Mouse (Mus musculus) kidney, embryonic 16.5 days (tissue): Measurements from ENCODE around the gene Cyp26a1. TPM values are rescaled to one million over a fixed set of nuclear protein-coding genes. Genes with fewer than 3 reads are reported as not detected.

Experiments
- ATAC-seq: fragments of 200-750 bp; cut with Nextera tagmentation; 2 replicates; pipeline ENCODE4 v1.8.0; 2017; ENCODE audit warnings: moderate TSS enrichment; ENCODE audit not compliant: low FRiP score, low TSS enrichment
- H3K27ac ChIP-seq: fragments of 300-500 bp; sonication (generic); 2 replicates; pipeline ENCODE4 v1.5.1; 2014; ENCODE audit warnings: low read length
- H3K27me3 ChIP-seq: fragments of 300-500 bp; sonication (generic); 2 replicates; pipeline ENCODE4 v1.6.1; 2014; ENCODE audit warnings: low read length, control low read depth, mixed read lengths; ENCODE audit not compliant: insufficient read depth
- H3K36me3 ChIP-seq: fragments of 300-500 bp; sonication (generic); 2 replicates; pipeline ENCODE4 v1.6.1; 2014; ENCODE audit warnings: low read length, control low read depth, mixed read lengths; ENCODE audit not compliant: insufficient read depth
- H3K4me1 ChIP-seq: fragments of 300-500 bp; sonication (generic); 2 replicates; pipeline ENCODE4 v1.6.1; 2014; ENCODE audit warnings: low read length, control low read depth, mixed read lengths; ENCODE audit not compliant: insufficient read depth
- H3K4me2 ChIP-seq: fragments of 300-500 bp; sonication (generic); replicated peaks from 2 replicates; pipeline ENCODE4 v1.6.1; 2014; ENCODE audit warnings: low read depth, low read length
- H3K4me3 ChIP-seq: fragments of 300-500 bp; sonication (generic); 2 replicates; pipeline ENCODE4 v1.5.1; 2014; ENCODE audit warnings: mild to moderate bottlenecking, low read length
- H3K9ac ChIP-seq: fragments of 300-500 bp; sonication (generic); replicated peaks from 2 replicates; pipeline ENCODE4 v1.6.1; 2014; ENCODE audit warnings: low read length
- H3K9me3 ChIP-seq: fragments of 300-500 bp; sonication (generic); 2 replicates; pipeline ENCODE4 v1.6.1; 2016; ENCODE audit warnings: low read length, control low read depth
- WGBS: fragments of 180-500 bp; shearing (Covaris S2); extraction: QIAGEN DNeasy Blood & Tissue Kit; methylation state at CpG from one replicate; pipeline ENCODE4 v1.1.7; 2014; 5-methylcytosine and 5-hydroxymethylcytosine counted together
- polyA plus RNA-seq: library from polyadenylated mRNA; unstranded; fragments of >200 nt; fragmentation: Nextera tagmentation; extraction: Ambion mirVana; gene quantifications from 2 replicates; pipeline ENCODE4 v1.2.1, GENCODE M21; 2015

Gene Cyp26a1
- polyA plus RNA-seq = 1.8 and 3.1 TPM in 2 replicates

- Histone ChIP-seq H3K27ac (no peak within 1 kb of the TSS), H3K4me1 (peaks cover 39% of the 10 kb centered on the region), H3K4me2 (peak within 1 kb of the TSS; percentile 65), H3K27me3 (peaks cover 98% of the 10 kb centered on the region), H3K9ac (peak within 1 kb of the TSS; percentile 10; the same call in 1 of the 2 replicates), H3K4me3 (peak within 1 kb of the TSS; percentile 44), H3K9me3 (no peaks in the 10 kb centered on the region), H3K36me3 (no peaks in the 10 kb centered on the region)
- ATAC-seq = peak; percentile 35; the same call in 1 of the 2 replicates
- WGBS = 0% methylated on average over 51 of the region's 51 CpGs
These were observed at the start of gene Cyp26a1 for GRCm38 (mm10) chr19:37697651-37698272. Gene Cyp26a1, plus strand, starts transcription at chr19:37697798.

- H3K4me2 ChIP-seq = no peak overlapping the region
- H3K27me3 ChIP-seq = no peaks in the 10 kb centered on the region
- no peaks in the 10 kb centered on the region for H3K9me3 ChIP-seq
- no peak overlapping the region for H3K4me3 ChIP-seq
- no peaks in the 10 kb centered on the region for H3K4me1 ChIP-seq
- H3K36me3 ChIP-seq = no peaks in the 10 kb centered on the region
- no peak for ATAC-seq
- 33% methylated on average over 2 of the region's 2 CpGs for WGBS
- H3K27ac ChIP-seq = no peak overlapping the region
- H3K9ac ChIP-seq = no peak overlapping the region
These were observed 49.6 kb upstream of the Cyp26a1 start for GRCm38 (mm10) chr19:37647994-37648393.

DNA sequence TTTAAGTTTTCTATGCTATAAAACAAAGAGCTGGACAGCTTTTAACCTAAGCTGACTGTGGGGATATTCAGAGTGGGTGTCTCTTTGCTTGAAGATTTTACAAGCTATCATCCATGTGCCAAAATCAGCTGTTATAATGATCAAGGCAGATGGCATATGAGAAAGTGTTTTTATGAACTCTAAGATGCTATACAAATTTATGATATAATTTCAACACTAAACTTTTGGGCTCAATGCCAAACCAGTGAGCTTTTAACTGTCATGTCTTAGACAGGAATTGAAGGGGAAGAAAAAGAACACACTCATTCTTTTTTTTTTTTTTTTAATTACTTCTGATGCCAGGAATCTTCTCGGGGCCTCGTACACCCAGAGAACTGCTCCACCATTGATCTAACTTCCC is 47.1 kb upstream of the Cyp26a1 start:
- no peak overlapping the region for H3K4me2 ChIP-seq
- H3K27me3 ChIP-seq = no peaks in the 10 kb centered on the region
- H3K4me1 ChIP-seq = no peaks in the 10 kb centered on the region
- no peak overlapping the region for H3K27ac ChIP-seq
- no peaks in the 10 kb centered on the region for H3K36me3 ChIP-seq
- H3K4me3 ChIP-seq = no peak overlapping the region
- WGBS = 57% methylated on average over 2 of the region's 2 CpGs
- no peaks in the 10 kb centered on the region for H3K9me3 ChIP-seq
- no peak for ATAC-seq
- H3K9ac ChIP-seq = no peak overlapping the region

DNA sequence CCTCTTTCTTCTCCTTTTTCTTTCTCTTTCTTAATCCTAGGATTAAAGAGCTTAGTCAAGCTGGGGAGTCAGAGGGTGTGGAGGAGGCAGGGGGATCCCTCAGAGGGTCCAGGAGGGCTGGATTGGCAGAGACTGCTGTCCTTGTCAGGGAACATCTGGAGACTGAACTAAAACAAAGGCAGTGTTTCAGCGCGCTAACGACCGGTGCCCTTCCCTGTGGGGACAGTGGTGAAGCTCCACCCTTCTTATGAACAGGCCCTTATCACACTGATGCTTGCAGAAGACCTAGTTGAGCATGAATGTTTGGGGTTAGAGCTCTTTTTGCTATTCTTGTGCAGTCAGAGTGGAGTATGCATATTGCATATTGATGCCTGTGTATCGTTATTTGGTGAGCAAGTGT is 43.6 kb upstream of the Cyp26a1 start:
- Histone ChIP-seq H3K9ac (no peak overlapping the region), H3K27me3 (no peaks in the 10 kb centered on the region), H3K4me2 (no peak overlapping the region), H3K27ac (no peak overlapping the region), H3K9me3 (no peaks in the 10 kb centered on the region), H3K4me1 (no peaks in the 10 kb centered on the region), H3K4me3 (no peak overlapping the region), H3K36me3 (no peaks in the 10 kb centered on the region)
- 63% methylated on average over 5 of the region's 5 CpGs for WGBS
- no peak for ATAC-seq

DNA sequence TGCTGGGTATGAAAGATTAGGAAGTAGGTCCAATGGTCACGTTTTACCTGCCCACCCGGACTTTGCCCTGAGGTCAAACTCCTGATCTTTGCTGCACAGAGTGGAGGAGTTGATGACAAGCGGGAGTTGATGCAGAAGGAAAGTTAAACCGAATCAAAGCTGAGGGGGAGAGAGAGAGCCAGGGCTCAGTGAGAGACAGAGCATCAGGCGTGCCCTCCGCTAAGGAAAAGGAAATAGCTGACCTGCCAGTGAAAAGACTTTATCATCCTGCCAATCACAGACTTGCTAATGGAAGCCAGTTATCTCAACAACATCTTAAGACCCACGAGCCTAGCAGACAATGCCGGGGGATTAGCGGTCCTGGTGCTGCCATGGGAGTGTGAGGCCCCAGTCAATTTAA is 41.2 kb upstream of the Cyp26a1 start:
- 12% methylated on average over 9 of the region's 9 CpGs for WGBS
- ATAC-seq = no peak
- Histone ChIP-seq H3K27ac (no peak overlapping the region), H3K9me3 (no peaks in the 10 kb centered on the region), H3K4me3 (no peak overlapping the region), H3K4me1 (no peaks in the 10 kb centered on the region), H3K9ac (no peak overlapping the region), H3K27me3 (no peaks in the 10 kb centered on the region), H3K4me2 (no peak overlapping the region), H3K36me3 (no peaks in the 10 kb centered on the region)

GRCm38 (mm10) chr19:37665256-37665655 is 32.3 kb upstream of the Cyp26a1 start:
- Histone ChIP-seq H3K27ac (no peak overlapping the region), H3K36me3 (no peaks in the 10 kb centered on the region), H3K9ac (no peak overlapping the region), H3K4me1 (no peaks in the 10 kb centered on the region), H3K27me3 (no peaks in the 10 kb centered on the region), H3K4me2 (no peak overlapping the region), H3K4me3 (no peak overlapping the region), H3K9me3 (no peaks in the 10 kb centered on the region)
- ATAC-seq = no peak
- WGBS = 77% methylated on average over 6 of the region's 6 CpGs

DNA sequence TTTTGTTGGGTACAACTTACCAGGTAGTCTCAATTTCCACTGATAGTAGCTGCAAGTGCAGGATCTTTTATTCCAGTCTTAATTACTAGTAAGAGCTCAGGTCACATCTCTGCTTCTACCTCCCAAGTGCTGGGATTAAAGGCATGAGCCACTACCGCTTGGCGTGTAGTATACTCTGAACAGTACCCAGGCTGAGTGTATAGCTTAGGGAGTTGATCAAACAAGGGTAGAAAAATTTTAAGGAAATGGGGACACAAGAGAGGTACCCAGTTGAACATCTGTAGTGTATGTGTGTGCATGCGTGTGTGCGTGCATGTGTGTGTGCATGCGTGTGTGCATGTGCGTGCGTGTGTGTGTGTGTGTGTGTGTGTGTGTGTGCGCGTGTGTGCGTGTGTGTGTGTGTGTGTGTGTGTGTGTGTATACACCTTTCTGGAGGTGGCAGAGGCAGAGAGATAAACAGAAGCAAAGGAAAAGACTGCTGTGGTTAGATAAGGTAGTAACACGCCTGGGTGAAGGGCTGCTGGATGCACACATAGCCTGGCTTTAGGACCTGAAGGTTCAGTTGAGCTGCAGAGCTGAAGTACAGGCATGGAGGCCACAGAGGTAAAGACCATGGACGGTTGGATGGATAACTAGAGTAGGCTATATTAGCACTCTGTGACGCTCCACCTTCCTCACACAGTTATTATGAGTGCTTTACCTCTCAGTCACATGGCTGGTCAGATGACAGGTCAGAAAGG is 29.6 kb upstream of the Cyp26a1 start:
- 59% methylated on average over 13 of the region's 13 CpGs for whole genome bisulfite sequencing
- Histone ChIP-seq H3K4me1 (no peaks in the 10 kb centered on the region), H3K4me2 (no peak overlapping the region), H3K36me3 (no peaks in the 10 kb centered on the region), H3K9ac (no peak overlapping the region), H3K27ac (no peak overlapping the region), H3K27me3 (no peaks in the 10 kb centered on the region), H3K4me3 (no peak overlapping the region), H3K9me3 (no peaks in the 10 kb centered on the region)
- 0 out of 2 replicates have a peak, but pooled peaks have one; percentile 31 for ATAC-seq

GRCm38 (mm10) chr19:37668657-37669056 is 28.9 kb upstream of the Cyp26a1 start:
- 84% methylated on average over 5 of the region's 5 CpGs for WGBS
- Histone ChIP-seq H3K4me3 (no peak overlapping the region), H3K9ac (no peak overlapping the region), H3K9me3 (no peaks in the 10 kb centered on the region), H3K36me3 (no peaks in the 10 kb centered on the region), H3K27ac (no peak overlapping the region), H3K27me3 (no peaks in the 10 kb centered on the region), H3K4me2 (no peak overlapping the region), H3K4me1 (no peaks in the 10 kb centered on the region)
- no peak for ATAC-seq

DNA sequence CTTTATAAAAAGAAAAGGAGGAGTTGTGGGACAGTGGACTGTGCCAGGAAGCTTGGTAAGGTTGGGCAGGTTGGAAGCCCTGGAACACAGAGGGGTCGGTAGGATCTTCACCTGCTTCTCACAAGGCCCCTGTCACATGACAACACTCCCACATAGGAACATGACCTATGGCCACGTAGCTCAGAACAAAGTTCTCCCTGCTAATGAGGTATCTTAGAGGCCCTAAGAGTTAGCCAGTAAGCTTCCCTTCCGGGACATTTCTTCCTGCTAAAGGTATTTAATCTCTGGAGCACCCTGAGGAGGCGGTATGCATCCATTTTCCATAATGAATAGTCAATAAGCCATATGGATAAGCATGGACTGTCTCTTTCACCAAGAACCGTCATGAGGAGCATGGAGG is 28.1 kb upstream of the Cyp26a1 start:
- Histone ChIP-seq H3K4me1 (no peaks in the 10 kb centered on the region), H3K36me3 (no peaks in the 10 kb centered on the region), H3K27me3 (no peaks in the 10 kb centered on the region), H3K27ac (no peak overlapping the region), H3K9me3 (no peaks in the 10 kb centered on the region), H3K4me3 (no peak overlapping the region), H3K9ac (no peak overlapping the region), H3K4me2 (no peak overlapping the region)
- no peak for ATAC-seq
- WGBS = 78% methylated on average over 5 of the region's 5 CpGs

- no peaks in the 10 kb centered on the region for H3K4me1 ChIP-seq
- H3K36me3 ChIP-seq = no peaks in the 10 kb centered on the region
- no peak for ATAC-seq
- H3K27ac ChIP-seq = no peak overlapping the region
- 49% methylated on average over 12 of the region's 12 CpGs for WGBS
- no peak overlapping the region for H3K4me2 ChIP-seq
- H3K9me3 ChIP-seq = no peaks in the 10 kb centered on the region
- H3K27me3 ChIP-seq = no peaks in the 10 kb centered on the region
- no peak overlapping the region for H3K9ac ChIP-seq
- no peak overlapping the region for H3K4me3 ChIP-seq
These were observed 24.2 kb upstream of the Cyp26a1 start for GRCm38 (mm10) chr19:37673393-37673792.
